Mouse (Mus musculus) retina, postnatal 7 days (tissue): ENCODE data around the gene Msi1.
"Not testable (repeated sequence)": the region's sequence is repeated elsewhere in the genome, so short reads cannot be mapped to it uniquely, and the experiment has no call there.

ENCODE experiments used
- DNase-seq: peaks from one replicate; pipeline ENCODE4 v3.0.0-alpha.2; 2012; ENCODE audit warnings: low read depth, low spot score

The Msi1 gene

DNA sequence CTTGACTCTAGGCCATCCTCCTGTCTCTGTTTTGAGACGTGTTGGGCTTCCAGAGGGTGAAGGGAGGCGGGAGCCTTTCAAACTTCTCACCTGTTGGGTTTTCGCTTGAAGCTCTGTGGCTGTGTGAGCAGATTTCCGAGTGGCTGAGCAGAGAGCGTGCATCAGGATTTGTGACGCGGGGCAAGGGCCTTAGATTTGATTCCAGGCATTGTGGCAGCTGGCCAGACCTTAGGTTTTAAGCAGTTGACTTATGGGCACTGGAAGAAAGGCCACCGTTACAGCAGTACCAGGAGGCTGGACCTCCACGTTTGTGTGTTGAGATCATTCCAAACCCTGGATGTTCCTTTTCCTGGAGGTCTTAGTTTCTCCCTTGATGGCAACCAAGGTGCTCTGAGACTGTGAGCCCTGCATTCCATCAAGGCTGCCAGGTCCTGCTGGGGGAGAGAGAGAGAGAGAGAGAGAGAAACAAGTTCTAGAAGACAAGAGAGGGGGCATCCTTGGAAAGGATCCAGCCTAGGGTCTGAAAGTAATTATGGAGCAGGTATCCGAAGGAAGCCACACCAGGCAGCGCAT, 5.0 kb downstream of the Msi1 start:
- DNase-seq, result no peak

DNA sequence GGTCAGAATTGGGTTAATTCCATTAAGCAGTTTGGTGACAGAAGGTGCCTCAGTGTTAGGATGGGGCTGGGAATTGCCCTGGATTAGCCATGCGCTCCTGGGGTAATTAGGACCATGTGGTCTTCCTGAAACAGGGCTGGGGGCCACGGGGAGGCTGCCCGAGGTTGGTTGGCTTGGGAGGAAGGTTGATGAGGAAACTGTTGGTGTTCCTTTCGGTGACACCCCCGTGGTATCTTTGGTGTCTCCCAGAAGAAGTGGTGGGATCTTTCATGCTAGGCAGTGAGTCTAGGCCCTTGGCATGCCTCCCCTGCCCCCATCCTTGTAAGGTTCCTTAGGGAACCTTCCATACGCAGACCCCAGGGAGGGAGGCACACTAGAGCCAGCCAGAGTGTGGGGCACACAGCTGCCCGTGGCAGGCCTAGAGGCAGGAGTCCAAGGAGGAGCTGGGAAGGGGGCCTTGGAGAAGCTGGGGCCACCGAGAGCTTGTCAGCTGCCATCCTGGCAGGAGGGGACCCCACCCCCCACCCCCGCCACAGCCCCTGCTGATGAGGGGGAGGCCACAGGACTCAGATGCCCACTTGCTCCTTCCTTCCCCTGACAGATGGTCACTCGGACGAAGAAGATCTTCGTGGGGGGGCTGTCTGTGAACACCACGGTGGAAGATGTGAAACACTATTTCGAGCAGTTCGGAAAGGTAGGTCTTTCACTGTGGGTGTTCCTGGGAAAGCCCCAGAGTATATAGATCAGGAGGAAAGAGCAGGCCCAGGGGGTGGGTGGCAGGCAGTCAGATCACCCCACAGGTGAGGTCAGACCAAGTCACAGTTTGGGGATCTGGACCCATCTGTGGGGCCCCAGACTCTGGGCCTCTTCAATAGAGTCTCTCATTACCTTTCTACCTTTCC, 5.7 kb downstream of the Msi1 start:
- DNase-seq, result no peak

GRCm38 (mm10) chr5:115435755-115436379, 6.5 kb downstream of the Msi1 start:
- DNase-seq, result no peak

DNA sequence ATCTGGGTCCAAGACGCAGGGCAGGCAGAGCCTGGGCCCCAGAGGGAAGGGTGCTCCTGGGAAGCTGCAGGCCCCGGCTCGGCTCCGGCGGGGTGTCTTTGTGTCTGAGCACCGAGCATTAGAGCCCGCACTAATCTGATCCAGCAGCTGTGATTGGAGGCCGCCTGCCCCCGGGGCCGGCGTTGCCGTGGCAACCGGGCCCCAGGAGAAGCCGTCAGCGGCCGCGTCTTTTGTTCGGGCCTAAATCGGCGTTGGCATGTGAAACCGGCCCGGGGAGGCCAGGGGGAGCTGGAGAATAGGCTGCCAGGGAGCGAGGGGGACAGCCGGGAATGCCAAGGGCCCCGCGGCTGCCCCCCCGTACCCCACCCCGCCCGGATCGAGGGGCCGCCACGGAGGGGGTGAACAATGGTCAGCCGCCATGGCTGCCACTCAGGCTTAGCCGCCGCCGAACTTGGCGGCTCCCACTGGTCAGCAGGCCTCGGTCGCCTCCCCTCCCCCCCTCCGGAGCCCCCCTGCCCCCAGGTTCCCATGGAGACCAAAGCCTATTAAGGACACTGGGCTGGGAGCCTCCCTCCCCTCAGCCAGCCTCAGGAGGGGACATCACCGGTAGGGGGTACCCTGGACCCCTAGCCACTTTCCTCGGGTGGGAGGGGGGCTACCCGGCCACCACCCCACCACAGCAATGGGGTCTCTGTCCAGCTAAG, 7.2 kb downstream of the Msi1 start:
- DNase-seq, result peak; percentile 96

- DNase-seq, result no peak
Measured at GRCm38 (mm10) chr5:115437242-115437944, 8.0 kb downstream of the Msi1 start.

DNA sequence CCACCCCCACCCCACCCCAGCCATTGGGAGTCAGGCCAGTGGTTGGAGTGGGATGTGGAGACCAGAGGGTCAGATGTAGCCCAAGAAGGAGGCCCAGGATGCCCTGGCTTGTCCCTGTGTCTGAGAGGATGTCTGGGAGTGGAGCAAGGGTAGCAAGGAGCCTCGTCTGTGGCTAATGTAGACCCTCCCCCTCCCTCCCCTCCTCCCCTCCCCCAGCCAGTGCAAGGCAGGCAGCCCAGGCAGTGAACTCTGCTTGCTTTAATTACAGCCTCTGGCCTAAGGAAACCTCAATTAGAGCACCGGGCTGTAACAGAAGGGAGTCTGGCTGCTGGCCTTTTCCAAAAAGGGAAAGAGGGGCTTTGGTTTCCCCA, 8.5 kb downstream of the Msi1 start:
- no peak for DNase-seq

DNA sequence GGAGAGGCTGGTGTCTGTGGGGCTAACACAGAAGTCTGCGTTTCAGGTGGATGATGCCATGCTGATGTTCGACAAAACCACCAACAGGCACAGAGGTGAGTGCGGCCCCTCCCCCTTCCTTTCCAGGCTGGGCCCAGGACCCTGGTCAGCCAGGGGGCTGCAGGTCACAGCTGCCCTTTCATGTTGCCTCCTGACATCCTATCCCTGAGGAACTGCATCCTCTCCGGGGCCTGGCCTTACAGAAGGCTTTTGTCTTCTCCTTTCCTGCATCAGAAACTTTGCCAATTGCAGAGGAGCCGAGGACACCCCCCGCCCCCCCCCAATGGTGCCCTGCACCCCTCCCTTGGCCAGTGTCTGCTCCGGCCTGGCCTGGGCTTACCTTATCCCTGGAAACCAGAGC, 9.3 kb downstream of the Msi1 start:
- no peak for DNase-seq

GRCm38 (mm10) chr5:115441205-115441849, 11.9 kb downstream of the Msi1 start:
- peak; percentile 75 for DNase-seq

- not testable (repeated sequence) for DNase-seq
Measured at GRCm38 (mm10) chr5:115442663-115443062, 13.3 kb downstream of the Msi1 start.

DNA sequence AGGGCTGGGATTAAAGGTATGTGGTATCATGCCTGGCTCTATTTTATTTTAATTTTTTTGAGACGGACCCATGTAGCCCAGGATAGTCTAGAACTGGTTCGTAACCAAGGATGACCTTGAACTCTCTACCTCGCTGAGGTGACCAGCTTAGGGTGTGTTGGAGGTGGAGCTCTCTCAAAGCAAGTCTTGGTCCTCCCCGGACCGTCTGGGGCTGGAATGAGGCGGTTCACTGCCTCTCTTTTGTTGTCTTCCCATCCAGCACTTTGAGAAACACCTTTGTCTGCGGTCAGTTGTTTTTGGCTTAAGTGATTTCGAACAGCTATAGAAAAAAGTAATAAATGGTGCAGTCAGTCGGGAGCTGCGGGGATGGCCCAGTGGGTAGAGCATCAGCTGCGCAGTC, 14.7 kb downstream of the Msi1 start:
- DNase-seq, result no peak

DNA sequence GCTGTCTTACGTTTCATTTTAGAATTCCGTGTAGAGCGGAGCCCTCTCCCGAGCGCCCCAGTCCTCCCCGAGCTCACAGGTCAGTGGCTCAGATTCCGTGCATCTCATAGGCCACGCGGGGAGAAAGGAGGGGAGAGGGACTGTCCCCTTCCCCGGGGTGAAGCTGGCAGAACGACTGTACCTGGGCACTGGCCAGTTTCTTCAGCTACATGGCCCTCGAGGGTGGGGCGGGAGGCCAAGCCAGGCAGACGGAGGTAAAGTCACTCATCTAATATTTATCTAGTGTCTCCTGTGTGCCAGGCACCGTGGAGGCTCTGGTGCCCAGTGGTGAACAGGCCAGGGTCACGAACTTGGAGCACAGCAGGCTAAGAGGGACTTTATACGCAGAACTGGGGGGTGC, 17.7 kb downstream of the Msi1 start:
- no peak for DNase-seq

DNA sequence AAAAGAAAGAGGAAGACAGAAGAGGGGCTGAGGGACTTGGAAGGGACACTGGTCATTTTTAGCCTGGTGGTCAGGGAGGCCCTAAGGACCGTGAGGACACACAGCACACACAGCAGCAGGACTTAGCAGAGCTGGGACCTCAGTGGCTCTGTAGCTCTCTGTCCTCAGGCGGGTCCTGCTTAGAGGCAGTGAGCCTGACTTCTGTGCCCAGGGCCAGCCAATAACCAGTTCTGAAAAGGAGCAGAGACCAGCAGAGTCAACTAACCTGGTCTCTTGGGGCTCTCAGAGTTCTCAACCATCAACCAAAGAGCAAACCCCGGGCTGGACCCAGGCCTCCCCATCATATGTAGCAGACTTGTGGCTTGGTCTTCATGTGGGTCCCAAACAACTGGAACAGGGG, 19.8 kb downstream of the Msi1 start:
- DNase-seq, result no peak

DNA sequence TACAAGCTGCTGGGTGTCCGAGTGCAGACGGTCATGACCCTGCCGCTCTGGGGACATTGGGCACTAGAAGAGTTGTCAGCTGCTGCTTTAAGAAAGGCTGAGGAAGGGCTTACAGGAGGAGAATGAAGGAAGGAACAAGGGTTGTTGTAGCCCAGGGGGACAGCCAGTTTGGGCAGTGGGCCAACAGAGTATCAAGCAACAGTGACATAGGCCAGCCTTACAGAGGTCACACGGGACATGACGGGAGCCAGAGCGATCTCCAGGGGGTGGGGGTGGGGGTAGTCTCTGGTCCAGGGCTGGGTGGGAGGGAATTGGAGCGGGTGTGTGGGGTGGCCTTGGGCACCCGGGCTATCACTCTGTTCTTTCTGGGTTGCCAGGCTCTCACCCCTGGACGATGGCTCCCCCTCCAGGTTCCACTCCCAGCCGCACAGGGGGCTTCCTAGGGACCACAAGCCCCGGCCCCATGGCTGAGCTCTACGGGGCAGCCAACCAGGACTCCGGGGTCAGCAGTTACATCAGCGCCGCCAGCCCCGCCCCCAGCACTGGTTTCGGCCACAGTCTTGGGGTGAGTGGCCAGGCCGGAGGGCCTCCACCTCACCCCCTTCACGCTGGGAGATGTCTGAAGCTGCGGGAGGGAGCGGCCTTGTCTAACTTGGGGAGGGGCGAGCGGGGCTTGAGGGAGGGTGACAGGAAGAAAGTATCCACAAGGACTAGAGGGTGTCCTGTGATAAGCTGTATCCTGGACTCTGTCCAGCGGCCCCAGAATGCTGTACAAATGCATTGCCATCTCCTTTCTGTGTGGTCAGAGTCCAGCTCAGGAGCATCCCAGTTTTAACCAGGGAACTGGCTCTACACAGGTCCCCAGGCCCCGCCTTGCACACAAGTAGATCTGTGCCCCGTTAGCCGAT, 21.3 kb downstream of the Msi1 start:
- no peak for DNase-seq

DNA sequence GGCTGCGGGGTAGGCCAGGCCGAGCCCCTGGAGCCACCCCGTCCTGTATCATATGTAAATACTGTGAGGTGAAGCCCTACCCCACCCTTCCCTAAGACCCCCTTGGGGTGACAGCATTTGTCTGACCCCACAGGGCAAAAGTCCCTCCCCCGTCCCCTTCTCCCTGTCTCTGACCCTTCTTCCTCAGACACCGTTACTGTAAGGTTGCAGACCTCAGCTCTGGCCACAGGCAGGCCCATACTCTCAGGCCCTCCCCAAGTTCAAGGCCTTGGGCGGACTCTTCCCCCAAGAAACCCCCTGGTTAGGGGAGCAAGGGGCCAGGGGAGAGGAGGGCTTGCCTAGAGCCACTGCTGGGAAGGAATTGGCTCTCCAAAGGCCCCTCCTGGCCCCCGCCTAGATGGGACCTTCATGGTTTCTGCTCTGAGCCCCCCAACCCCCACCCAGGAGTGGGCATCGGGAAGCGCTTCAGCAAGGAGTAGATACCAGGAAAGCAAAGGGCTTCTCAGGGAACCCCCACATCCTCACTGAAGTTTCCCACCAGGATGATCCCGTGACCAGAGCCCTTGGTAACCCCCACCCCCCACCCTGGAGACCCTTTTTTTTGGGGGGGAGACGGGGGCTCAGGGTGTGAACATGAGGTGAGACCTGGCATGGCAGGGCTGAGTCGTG, 25.2 kb downstream of the Msi1 start:
- DNase-seq, result no peak

GRCm38 (mm10) chr5:115455838-115456237, 26.4 kb downstream of the Msi1 start:
- no peak for DNase-seq

DNA sequence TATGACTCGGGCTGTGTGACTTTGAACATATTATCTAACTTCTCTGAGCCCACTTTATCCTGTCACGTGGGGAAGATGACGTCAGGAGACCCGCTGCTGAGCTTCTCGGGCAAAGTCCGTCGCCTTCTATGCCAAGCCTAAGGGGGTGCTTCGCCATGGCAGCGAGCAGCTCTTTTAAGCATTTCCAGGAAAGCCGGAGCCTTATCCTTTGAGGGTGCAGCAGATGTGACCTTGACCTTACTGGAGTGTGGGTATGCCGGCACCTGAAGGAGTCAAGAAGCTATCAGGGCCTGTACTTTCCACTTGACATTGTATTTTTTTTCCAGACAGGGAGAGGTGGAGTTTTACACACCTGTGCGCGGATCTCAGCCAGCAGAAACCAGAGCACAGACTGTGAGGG, 29.5 kb downstream of the Msi1 start:
- DNase-seq, result no peak

DNA sequence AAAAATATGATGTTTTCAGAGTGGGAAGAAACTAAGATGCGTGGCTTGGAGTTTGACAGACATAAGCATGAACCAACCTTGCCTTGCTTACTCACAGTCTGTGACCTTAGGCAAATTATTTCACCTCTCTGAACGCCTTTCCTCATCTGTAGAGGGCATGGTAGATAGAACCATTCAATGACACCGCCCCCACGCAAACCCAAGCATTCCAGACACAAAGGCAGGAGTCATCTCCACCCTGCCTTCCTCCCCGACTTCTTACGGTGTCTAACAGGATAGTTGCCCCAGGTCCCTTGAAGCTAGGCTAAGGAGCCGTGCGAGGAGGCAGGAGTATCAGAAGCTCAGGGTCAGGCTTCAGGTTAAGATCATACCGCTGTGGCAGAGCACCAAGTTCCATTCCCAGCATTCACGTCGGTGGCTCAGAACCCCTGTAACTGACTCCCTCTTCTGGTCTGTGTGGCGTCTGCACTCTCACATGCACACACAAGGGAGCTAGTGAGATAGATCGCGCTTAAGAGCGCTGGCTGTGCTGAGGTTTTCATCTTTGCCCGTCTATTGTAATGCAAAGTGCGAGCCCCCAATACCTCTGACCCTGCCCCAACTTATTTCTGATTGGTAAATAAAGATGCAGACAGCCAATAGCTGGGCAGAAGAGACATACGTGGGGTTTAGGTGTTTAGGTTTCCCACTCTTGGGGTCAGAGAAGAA, 35.2 kb downstream of the Msi1 start:
- DNase-seq, result no peak

DNA sequence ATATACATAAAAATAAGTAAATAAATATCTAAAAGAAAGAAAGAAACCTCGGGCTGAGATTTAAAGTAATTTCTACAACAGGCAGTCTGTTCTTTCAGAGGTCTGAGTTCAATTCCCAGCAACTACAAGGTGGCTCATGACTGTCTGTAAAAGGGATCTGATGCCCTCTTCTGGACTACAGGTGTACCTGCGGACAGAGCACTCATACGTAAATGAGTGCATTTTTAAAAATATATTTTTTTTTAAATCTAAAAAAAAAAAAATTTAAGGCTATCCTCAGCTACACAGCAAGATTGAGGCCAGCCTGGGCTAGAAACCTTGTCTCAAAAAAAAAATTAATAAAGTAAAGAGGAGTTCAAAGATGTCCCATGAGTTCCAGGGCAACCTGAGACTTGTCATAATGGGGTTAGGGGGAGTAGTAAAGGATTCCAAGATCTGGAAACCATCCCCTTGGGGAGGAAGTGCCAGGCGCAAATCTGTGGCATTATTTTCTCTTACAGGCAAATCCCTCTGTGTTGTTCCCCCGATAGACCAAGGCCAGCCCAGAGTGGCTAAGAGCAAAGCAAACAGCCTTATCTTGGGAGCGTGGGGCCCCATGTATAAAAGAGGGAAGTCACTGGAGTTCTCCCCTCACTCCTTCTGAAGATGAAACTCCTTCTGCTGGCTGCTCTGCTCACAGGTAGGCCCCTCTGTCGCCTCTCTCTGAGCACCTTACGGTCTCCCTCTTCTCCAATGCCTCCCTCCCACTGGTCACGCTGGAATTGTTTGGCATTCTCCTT, 36.4 kb downstream of the Msi1 start, which contains the start of gene Pla2g1b:
TSS of gene Pla2g1b (plus strand) at position 621 of the 779 bp plus-strand sequence.
- no peak for DNase-seq
